Mouse (Mus musculus) hindlimb bud, embryonic 11.5 days (tissue): ENCODE data around the gene Krt23.

Experiments
- DNase-seq: peaks from one replicate; pipeline ENCODE4 v3.0.0-alpha.2; 2012; ENCODE audit warnings: low read depth, low spot score; ENCODE audit errors: extremely low spot score

The Krt23 gene

GRCm38 (mm10) chr11:99492733-99493573, at the start of gene Krt23:
TSS of gene Krt23 (minus strand) at chr11:99493137.
- DNase-seq: no peak

DNA sequence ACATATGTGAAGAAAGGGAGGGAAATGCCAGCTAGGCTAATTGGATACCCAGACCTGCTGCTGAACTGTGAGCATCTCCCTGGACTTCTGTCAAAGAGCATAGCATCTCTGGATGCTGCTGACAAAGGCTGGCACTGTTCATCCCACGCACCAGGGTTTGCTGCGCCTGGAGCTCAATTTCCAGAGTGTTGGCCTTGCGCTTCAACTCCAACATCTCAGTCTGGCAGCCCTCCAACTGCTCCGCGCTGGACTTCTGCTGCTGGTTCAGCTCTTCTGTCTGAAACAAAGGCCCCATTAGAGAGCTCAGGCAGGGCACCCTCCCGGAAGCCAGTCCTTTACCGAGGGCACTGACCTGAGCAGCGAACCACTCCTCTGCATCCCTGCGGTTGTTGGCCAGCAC, 46.8 kb upstream of the Krt23 start:
- no peak for DNase-seq

- peak; percentile 20 for DNase-seq
Measured at GRCm38 (mm10) chr11:99521288-99521860, 28.4 kb upstream of the Krt23 start, which contains the start of gene Krt39. TSS of gene Krt39 (minus strand) at chr11:99521338.

- DNase-seq: no peak
Measured at GRCm38 (mm10) chr11:99514098-99514497, 21.2 kb upstream of the Krt23 start.

DNA sequence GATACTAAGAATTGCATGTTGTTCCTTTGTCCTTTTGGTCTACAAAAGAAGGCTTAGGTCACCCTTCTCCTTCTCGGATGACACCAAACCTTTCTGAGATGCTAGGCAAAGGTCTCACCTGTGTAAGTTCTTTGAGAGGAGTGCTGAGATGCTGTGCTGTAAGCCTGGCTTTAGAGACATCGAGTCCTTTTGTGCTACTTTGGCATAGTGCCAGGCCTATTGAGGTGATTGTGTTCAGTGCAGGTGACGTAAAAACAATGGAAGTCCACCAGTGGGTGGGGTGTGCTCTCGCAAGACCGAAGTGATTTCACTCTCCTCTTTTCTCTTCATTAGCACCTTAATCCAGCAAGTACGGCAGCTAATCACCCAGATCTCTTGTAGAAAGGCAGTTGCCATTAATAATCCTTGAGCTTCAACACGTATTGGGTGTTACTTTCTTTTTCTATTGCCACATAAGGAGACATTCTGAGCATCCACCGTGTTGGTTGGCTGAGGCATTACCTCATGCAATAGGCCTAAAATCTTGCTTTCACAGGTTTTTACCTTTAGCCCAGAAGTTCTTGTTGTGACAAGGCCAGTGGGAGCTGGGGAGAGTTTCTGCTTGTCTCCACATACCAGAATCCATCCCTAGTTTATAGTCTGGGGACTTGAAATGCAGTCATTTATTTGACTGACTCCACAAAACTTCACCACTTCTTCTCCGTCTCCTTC, 7.3 kb upstream of the Krt23 start:
- DNase-seq: no peak

- DNase-seq: no peak
Measured at GRCm38 (mm10) chr11:99496460-99496859, 3.5 kb upstream of the Krt23 start.

- no peak for DNase-seq
Measured at GRCm38 (mm10) chr11:99494741-99495140, 1.8 kb upstream of the Krt23 start.

GRCm38 (mm10) chr11:99493574-99493850, 575 bp upstream of the Krt23 start:
- no peak for DNase-seq

DNA sequence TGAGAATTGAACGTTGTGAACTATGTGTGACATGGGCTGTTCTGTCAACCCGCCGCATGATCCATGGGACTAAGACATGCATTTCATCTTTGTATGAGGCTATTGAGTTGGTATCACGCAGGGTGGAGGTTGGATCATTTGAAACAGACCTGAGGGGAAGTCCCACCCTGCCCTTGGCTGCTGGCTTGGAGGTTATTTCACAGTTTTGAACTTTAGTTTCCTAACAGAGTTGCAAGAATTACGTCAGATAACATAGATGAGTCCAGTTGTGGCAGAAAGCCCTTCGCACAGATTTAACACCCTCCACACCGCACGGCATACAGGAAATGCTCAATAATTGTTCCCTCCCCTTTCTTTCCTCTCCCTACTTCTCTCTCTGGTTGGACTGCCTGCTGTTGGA, 1.9 kb downstream of the Krt23 start:
- no peak for DNase-seq

GRCm38 (mm10) chr11:99490624-99491023, 2.3 kb downstream of the Krt23 start:
- DNase-seq: no peak

DNA sequence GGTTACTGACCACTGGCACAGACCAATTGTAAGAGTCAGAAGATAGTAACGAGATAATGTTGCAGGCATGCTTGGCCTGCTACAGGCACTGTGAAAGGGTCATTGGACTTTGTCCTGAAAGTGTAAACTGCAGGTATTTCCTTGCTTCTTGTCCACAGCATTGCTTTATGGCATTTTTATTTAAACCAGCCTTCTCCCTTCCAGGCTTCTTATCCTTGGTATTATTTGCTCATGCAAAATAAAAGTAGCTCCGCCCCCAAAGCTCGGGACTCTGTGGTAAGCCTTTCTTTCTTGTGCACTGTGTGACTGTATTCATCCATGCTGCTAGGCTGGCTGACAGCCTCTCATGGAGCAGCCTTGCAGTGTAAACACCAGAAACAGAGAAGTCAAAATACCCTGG, 3.7 kb downstream of the Krt23 start:
- no peak for DNase-seq

- no peak for DNase-seq
Measured at GRCm38 (mm10) chr11:99474981-99475380, 18.0 kb downstream of the Krt23 start.

GRCm38 (mm10) chr11:99473433-99473832, 19.5 kb downstream of the Krt23 start:
- no peak for DNase-seq

DNA sequence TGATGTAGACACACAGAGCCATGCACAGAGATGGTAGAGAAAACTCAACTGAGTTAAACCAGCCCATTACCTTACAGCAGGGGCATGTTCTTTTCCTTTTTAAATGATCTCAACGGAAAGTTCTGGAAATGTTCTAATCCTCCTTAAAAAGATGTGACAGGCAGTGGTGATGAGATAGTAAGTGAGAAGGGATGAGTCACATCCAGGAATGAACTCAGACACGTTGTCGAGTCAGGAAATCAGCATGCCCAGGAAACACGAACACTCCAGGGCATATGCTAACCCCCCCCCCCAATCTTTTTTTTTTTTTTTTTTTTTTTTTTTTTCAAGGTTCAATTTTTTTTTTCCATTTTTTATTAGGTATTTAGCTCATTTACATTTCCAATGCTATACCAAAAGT, 20.5 kb downstream of the Krt23 start:
- no peak for DNase-seq

GRCm38 (mm10) chr11:99471946-99472345, 21.0 kb downstream of the Krt23 start:
- DNase-seq: no peak

GRCm38 (mm10) chr11:99469228-99469627, 23.7 kb downstream of the Krt23 start:
- DNase-seq: no peak

DNA sequence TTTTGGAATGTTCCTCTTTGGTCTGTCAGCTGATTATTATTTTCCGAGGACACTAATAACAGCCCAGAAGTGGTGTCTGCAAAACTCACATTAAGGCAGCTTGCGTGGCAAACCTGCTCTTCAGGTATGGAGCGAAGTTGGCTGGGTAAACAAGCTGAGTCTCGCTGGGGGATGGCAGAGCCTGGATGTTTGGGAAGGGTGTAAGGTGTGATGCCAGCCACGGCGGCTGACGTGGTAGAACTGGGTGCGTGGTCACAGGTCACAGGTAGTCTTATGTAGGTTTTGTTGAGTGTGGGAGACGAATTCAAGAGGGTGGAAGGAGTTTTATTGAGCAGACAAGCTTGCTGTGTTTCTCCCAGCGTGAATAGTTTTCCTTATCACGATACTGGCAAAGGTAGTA, 24.4 kb downstream of the Krt23 start:
- no peak for DNase-seq

DNA sequence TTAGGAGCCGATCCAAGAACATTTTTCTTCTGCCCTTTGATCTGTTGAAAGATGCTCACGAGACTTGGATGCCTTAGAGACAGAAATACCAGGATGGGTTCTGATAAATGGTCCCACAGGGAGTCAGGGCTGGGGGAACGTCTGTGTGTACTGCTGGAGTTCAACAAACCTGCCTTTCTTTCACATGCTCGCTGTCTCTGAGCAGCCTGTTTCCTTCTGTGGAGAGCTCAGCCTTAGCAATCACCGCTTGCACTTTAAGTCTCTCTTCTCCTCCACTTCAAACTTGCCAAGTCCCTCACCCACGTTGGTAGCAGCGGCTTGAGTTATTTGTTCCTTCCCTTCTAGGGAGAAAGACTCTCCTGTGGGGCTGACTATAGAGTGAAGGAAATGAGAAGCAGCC, 26.6 kb downstream of the Krt23 start:
- DNase-seq: no peak

- DNase-seq: peak; percentile 62
Measured at GRCm38 (mm10) chr11:99464836-99465235, 28.1 kb downstream of the Krt23 start.

DNA sequence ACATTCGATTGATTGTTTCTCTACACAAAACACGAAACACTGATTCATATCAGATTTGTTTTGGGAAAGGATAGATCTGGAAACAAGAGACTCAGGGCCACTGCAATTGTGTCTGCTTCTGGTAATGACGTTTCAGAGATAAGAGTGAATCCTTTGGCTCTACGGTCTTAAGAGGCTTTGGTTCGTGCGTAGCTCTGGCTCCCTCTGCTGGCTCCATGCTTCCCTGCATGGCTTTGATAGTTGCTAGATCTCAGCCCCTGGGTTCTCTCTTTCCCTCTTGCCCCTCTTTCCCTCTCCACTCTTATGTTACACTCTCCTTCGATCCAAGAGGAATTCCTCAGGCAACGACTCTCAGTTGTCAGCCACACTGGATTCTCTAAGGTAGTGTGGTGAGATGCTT, 29.8 kb downstream of the Krt23 start:
- peak; percentile 14 for DNase-seq

DNA sequence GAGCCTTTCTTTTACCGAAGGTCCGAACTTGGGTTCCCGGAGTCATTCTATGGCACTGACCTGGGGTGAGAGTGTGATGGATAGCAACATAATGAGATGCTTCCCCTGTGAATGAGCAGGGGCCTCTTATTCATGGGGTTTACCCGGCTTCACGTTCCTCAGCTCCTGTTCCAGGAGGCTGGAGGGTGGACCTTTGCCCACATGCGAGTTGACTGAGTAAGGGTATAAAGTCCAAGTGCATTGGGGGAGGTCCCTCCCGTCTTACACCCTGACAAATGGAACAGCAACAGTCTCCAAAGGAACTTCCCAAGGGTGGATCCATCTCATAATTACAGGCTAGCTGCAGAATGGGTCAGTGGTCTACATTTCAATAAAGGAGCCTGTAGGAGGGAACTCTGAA, 31.2 kb downstream of the Krt23 start:
- no peak for DNase-seq

DNA sequence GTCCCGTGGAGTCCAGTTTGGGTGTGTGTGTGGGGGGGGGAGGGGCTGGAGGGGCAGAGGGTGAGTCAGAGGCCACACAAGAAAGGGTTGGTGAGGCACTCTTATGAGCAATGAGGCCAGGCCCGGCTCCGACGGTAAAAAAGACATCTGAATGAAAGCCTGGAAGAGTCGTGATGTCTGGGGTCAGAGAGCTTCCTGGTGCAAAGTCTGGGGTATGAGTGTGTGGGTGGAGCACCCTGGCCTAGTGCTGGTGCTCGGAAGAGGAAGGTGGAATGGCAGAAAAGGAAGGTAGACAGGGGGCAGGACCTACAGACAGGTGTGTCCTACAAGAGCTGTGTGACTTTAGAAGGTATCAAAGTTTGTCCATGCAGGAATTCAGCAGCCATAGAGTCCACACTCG, 34.0 kb downstream of the Krt23 start:
- no peak for DNase-seq
